Mouse (Mus musculus): Measurements from ENCODE around the gene Mindy4.

Mindy4 gene

DNA sequence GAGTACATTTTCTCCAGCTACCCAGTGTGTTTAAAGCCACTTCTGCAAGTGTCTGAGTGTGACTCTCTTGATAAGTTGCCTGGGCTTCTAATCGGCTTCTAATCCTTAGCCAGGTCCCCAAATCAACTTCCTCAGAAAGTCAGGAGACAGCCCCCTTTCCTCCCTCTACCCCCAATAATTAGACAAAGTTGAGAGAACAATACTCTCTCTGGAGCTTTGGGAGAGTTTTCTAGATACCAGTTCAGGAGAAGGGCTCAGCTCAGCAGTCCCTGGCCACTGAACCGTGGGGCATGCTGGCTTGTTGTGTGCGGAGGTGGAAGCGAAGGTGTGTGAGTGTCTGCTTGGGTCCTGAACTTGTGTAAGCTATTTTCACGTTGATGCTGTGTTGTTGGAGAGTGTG lies 134.1 kb downstream of the Mindy4 start:
- no peaks in the 10 kb centered on the region for H3K36me3 ChIP-seq (ENCODE audit: insufficient read depth, low read length)
- TF ChIP-seq NANOG (IDR thresholded peaks at IDR 0.05; ENCODE audit: borderline replicate concordance, low read length) (no peak), POU5F1 (IDR thresholded peaks at IDR 0.05; ENCODE audit: borderline replicate concordance, low read length) (no peak), CTCF (conservative IDR thresholded peaks at IDR 0.05; ENCODE audit: low read length) (no peak)
- no peaks in the 10 kb centered on the region; the same call in 1 of the 2 replicates for H3K9me3 ChIP-seq (ENCODE audit: low read length)
- H3K27me3 ChIP-seq (ENCODE audit: insufficient read depth, low read length): peaks cover 39% of the 10 kb centered on the region
- H3K4me1 ChIP-seq (replicated peaks; ENCODE audit: low read depth, low read length): peaks cover 9% of the 10 kb centered on the region
- H3K4me3 ChIP-seq (replicated peaks; ENCODE audit: low read length): no peak overlapping the region

DNA sequence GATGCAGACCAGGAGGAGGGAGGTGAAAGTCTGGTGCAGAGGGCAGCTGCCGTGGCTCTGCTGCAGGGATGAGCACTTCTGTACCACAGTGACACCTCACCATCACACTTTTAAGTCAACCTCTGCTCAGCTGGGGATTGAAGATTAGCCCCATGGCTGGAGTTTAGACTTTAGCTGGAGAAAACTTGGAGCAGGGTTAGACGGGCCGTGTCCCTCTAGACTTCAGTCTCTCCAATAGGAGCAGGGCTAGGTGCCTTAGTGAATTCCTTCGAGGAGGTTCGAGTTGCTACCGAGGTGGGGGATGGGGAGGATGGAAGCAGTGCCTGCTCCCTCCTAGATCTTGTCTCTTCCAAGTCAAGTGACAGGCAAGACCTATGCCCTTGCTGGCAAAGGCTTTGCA lies 134.9 kb downstream of the Mindy4 start:
- Histone ChIP-seq H3K4me1 (replicated peaks; ENCODE audit: low read depth, low read length) (peaks cover 9% of the 10 kb centered on the region), H3K36me3 (ENCODE audit: insufficient read depth, low read length) (no peaks in the 10 kb centered on the region), H3K9me3 (ENCODE audit: low read length) (no peaks in the 10 kb centered on the region; the same call in 1 of the 2 replicates), H3K27me3 (ENCODE audit: insufficient read depth, low read length) (peaks cover 44% of the 10 kb centered on the region), H3K4me3 (replicated peaks; ENCODE audit: low read length) (no peak overlapping the region)
- TF ChIP-seq NANOG (IDR thresholded peaks at IDR 0.05; ENCODE audit: borderline replicate concordance, low read length): no peak
- no peak for TF ChIP-seq CTCF (conservative IDR thresholded peaks at IDR 0.05; ENCODE audit: low read length)
- no peak for TF ChIP-seq POU5F1 (IDR thresholded peaks at IDR 0.05; ENCODE audit: borderline replicate concordance, low read length)

DNA sequence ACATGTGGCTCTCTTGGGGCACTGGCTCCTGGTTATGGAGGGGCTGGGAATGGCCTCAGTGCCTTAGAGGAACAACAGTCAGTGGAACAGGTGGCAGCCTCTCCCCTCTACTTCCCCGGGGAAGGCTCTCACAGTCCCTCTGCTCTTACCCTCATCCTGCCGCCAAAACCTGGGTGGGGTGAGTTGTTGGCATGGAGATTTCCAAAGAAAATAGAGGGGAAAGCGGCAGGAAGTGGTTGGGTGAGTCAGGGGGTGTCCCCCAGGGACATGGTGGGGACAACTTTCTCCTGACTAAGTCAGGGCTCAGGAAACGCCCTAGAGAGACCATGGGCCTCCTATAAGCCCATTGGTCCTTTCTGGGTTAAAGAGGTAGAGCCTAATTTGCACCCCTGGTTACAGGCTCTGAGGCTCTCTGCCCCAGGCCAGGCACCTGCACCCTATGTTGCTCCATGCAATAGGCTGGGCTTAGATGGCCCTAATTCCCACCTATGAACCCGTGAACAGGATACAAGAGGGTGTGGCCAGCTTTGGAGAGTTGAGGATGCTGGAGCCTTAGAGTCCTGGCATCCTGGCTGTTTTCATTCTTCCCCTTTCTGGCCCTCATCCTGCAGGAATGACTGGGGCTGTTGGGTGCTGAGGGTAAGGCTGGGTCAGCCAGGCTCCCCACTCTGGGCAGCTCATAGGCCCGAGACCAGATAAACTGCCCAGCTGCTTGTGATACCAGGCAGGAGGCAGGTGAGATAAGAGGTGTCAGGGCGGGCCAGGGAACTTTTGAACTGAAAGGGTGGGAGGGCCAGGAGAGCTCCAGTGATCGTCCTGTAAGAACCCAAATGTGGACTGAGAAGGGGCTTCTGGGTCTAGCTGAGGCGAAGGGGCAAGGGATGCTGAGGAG lies 136.0 kb downstream of the Mindy4 start:
- Histone ChIP-seq H3K4me3 (replicated peaks; ENCODE audit: low read length) (no peak overlapping the region), H3K36me3 (ENCODE audit: insufficient read depth, low read length) (no peaks in the 10 kb centered on the region), H3K27me3 (ENCODE audit: insufficient read depth, low read length) (peaks cover 54% of the 10 kb centered on the region), H3K9me3 (ENCODE audit: low read length) (no peaks in the 10 kb centered on the region; the same call in 1 of the 2 replicates), H3K4me1 (replicated peaks; ENCODE audit: low read depth, low read length) (peaks cover 9% of the 10 kb centered on the region)
- TF ChIP-seq CTCF (conservative IDR thresholded peaks at IDR 0.05; ENCODE audit: low read length) (no peak), POU5F1 (IDR thresholded peaks at IDR 0.05; ENCODE audit: borderline replicate concordance, low read length) (no peak), NANOG (IDR thresholded peaks at IDR 0.05; ENCODE audit: borderline replicate concordance, low read length) (no peak)

DNA sequence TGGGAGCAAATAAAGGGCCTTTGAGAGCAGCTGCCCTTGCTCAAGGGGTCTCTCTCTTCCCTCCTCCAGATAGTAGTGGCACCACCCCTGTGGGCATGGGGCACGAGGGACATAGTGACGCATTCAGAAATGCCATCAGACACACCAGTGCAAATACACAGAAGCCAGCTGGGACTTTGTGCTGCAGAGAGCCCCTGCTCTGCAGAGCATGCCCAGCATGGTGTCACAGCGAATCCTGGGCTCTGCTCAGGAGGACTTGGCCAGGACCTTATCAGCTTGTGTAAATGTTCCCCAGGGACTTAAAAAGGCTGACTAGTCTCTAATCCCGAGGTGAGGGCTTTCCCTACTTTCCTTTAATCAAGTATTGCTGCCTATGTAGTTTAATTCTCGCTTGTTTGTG lies 138.5 kb downstream of the Mindy4 start:
- Histone ChIP-seq H3K9me3 (ENCODE audit: low read length) (no peaks in the 10 kb centered on the region; the same call in 1 of the 2 replicates), H3K36me3 (ENCODE audit: insufficient read depth, low read length) (no peaks in the 10 kb centered on the region), H3K27me3 (ENCODE audit: insufficient read depth, low read length) (peaks cover 46% of the 10 kb centered on the region), H3K4me1 (replicated peaks; ENCODE audit: low read depth, low read length) (no peaks in the 10 kb centered on the region), H3K4me3 (replicated peaks; ENCODE audit: low read length) (no peak overlapping the region)
- TF ChIP-seq CTCF (conservative IDR thresholded peaks at IDR 0.05; ENCODE audit: low read length) (no peak), NANOG (IDR thresholded peaks at IDR 0.05; ENCODE audit: borderline replicate concordance, low read length) (no peak)

DNA sequence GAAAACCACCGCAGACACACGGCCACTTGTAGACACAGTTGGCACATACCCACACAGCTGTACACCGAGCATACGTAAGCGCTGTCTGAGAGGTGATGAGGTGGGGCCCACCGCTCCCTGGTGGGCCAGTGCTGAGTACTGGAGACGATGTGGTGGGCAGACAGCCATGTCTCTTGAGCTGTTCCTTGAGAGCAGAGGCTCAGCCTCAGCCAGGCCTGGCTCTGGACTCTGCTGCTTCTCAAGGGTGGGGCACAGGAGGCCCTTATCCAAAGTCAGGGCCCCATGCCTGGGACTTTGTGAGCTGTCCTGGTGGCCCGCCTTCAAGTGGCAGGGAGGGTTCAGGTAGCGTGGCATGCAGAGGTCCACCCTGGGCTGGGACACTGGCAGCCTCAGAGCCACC lies 139.1 kb downstream of the Mindy4 start:
- Histone ChIP-seq H3K36me3 (ENCODE audit: insufficient read depth, low read length) (no peaks in the 10 kb centered on the region), H3K9me3 (ENCODE audit: low read length) (no peaks in the 10 kb centered on the region; the same call in 1 of the 2 replicates), H3K4me1 (replicated peaks; ENCODE audit: low read depth, low read length) (no peaks in the 10 kb centered on the region), H3K4me3 (replicated peaks; ENCODE audit: low read length) (no peak overlapping the region), H3K27me3 (ENCODE audit: insufficient read depth, low read length) (peaks cover 40% of the 10 kb centered on the region)
- TF ChIP-seq NANOG (IDR thresholded peaks at IDR 0.05; ENCODE audit: borderline replicate concordance, low read length) (no peak), POU5F1 (IDR thresholded peaks at IDR 0.05; ENCODE audit: borderline replicate concordance, low read length) (no peak), CTCF (conservative IDR thresholded peaks at IDR 0.05; ENCODE audit: low read length) (no peak)

DNA sequence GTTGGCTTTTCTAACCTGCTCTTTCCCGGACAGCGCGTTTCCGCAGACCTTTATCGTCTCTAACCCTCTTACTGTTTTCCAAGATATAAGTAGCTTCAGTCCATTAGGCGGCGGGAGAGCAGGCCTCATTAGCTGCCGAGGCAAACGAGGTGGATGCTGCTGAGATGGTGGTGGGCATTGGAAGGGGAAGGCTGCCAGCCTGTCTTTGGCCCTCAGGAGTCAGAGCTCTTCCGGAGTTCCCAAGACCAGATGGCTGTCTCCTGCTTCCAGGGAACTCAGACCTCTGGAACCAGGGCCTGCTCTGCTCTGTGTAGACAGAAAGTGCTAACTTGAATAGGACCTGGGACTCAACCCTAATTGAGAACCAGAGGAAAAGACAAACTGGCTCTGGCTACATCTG lies 140.3 kb downstream of the Mindy4 start:
- Histone ChIP-seq H3K36me3 (ENCODE audit: insufficient read depth, low read length) (no peaks in the 10 kb centered on the region), H3K4me3 (replicated peaks; ENCODE audit: low read length) (no peak overlapping the region), H3K27me3 (ENCODE audit: insufficient read depth, low read length) (peaks cover 35% of the 10 kb centered on the region), H3K9me3 (ENCODE audit: low read length) (no peaks in the 10 kb centered on the region), H3K4me1 (replicated peaks; ENCODE audit: low read depth, low read length) (no peaks in the 10 kb centered on the region)
- TF ChIP-seq NANOG (IDR thresholded peaks at IDR 0.05; ENCODE audit: borderline replicate concordance, low read length) (no peak), POU5F1 (IDR thresholded peaks at IDR 0.05; ENCODE audit: borderline replicate concordance, low read length) (no peak), CTCF (conservative IDR thresholded peaks at IDR 0.05; ENCODE audit: low read length) (no peak)

DNA sequence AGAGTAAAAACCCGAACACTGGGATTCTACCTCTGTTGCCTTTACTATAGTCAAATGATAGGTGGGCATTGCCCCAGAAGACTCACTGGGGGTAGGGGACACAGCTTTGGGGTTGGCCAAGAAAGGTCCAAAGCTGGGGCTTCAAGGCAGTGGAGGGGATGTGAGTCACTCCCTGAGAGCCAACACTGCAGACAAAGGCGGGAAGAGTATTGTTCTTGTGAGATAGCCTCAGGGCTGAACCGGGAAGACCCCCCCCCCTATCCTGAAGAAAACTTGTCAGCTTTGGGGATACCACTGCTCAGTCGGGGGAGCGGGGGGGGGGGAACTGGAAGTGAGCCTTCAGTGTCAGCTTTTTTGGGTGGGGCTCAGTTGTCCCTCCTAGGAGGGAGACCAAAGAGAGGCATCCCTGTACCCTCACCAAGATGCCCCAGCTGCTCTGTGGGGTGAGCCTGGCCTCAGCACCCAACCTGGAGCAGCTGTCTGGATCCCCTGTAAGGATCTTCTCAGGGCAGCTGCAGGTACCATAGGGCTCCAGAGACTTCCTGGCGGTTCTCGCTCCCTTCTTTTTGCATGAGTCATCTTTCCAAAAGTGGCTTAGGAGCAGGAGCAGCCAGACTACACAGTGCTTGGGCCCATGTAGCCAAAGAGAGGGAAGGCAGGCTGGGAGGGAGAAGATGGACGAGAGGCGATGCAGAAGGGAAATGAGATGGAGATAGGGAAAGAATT lies 141.3 kb downstream of the Mindy4 start:
- Histone ChIP-seq H3K4me1 (replicated peaks; ENCODE audit: low read depth, low read length) (no peaks in the 10 kb centered on the region), H3K27me3 (ENCODE audit: insufficient read depth, low read length) (peaks cover 33% of the 10 kb centered on the region), H3K9me3 (ENCODE audit: low read length) (no peaks in the 10 kb centered on the region), H3K4me3 (replicated peaks; ENCODE audit: low read length) (no peak overlapping the region), H3K36me3 (ENCODE audit: insufficient read depth, low read length) (no peaks in the 10 kb centered on the region)
- TF ChIP-seq NANOG (IDR thresholded peaks at IDR 0.05; ENCODE audit: borderline replicate concordance, low read length) (no peak), CTCF (conservative IDR thresholded peaks at IDR 0.05; ENCODE audit: low read length) (no peak), POU5F1 (IDR thresholded peaks at IDR 0.05; ENCODE audit: borderline replicate concordance, low read length) (no peak)

DNA sequence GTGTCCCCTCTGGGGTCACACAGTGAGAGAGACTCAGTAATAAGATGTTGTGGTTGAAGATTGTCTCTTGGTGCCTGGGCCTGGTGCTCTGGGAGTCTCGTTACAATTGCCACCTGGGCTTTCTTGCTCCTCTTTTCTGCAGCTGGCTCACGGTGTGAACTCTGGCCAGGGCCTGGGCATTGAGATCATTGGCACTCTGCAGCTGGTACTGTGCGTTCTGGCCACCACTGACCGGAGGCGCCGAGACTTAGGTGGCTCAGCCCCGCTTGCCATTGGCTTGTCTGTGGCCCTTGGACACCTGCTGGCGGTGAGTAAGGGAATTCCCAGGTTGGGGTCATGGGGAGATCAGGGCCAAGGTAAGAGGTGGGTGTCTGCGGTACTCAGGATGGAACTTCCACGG lies 142.1 kb downstream of the Mindy4 start:
- Histone ChIP-seq H3K27me3 (ENCODE audit: insufficient read depth, low read length) (peaks cover 30% of the 10 kb centered on the region), H3K9me3 (ENCODE audit: low read length) (no peaks in the 10 kb centered on the region), H3K4me1 (replicated peaks; ENCODE audit: low read depth, low read length) (no peaks in the 10 kb centered on the region), H3K36me3 (ENCODE audit: insufficient read depth, low read length) (no peaks in the 10 kb centered on the region), H3K4me3 (replicated peaks; ENCODE audit: low read length) (no peak overlapping the region)
- TF ChIP-seq NANOG (IDR thresholded peaks at IDR 0.05; ENCODE audit: borderline replicate concordance, low read length) (no peak), POU5F1 (IDR thresholded peaks at IDR 0.05; ENCODE audit: borderline replicate concordance, low read length) (no peak), CTCF (conservative IDR thresholded peaks at IDR 0.05; ENCODE audit: low read length) (no peak)
